Mouse (Mus musculus): Measurements from ENCODE around the gene Ptprq. TPM values are rescaled to one million over a fixed set of nuclear protein-coding genes. Genes with fewer than 3 reads are reported as not detected.

Ptprq gene
- polyA plus RNA-seq, 1 experiment from 2014 or later, result 0.10 TPM

GRCm38 (mm10) chr10:107734327-107734726 is 14.5 kb upstream of the Ptprq start:
- H3K9ac ChIP-seq (replicated peaks; ENCODE audit: low read length), result no peak overlapping the region
- no peaks in the 10 kb centered on the region for H3K9me3 ChIP-seq (ENCODE audit: low read length)
- no peak for ATAC-seq (ENCODE audit: low FRiP score, low TSS enrichment)
- H3K27me3 ChIP-seq (ENCODE audit: insufficient read depth, low read length), result no peaks in the 10 kb centered on the region
- H3K27ac ChIP-seq (ENCODE audit: low read length), result no peak overlapping the region
- H3K4me2 ChIP-seq (replicated peaks; ENCODE audit: low read depth, low read length), result no peak overlapping the region
- H3K4me3 ChIP-seq (ENCODE audit: low read length), result no peak overlapping the region
- H3K4me1 ChIP-seq (ENCODE audit: insufficient read depth, low read length), result no peaks in the 10 kb centered on the region
- H3K36me3 ChIP-seq (ENCODE audit: insufficient read depth, low read length), result no peaks in the 10 kb centered on the region

GRCm38 (mm10) chr10:107725631-107726030 is 5.8 kb upstream of the Ptprq start:
- H3K4me1 ChIP-seq (ENCODE audit: insufficient read depth, low read length), result no peaks in the 10 kb centered on the region
- H3K27ac ChIP-seq (ENCODE audit: low read length), result no peak overlapping the region
- no peaks in the 10 kb centered on the region for H3K9me3 ChIP-seq (ENCODE audit: low read length)
- H3K4me2 ChIP-seq (replicated peaks; ENCODE audit: low read depth, low read length), result no peak overlapping the region
- H3K4me3 ChIP-seq (ENCODE audit: low read length), result no peak overlapping the region
- ATAC-seq (ENCODE audit: low FRiP score, low TSS enrichment), result no peak
- 67% methylated on average over 7 of the region's 7 CpGs for WGBS
- no peaks in the 10 kb centered on the region for H3K27me3 ChIP-seq (ENCODE audit: insufficient read depth, low read length)
- H3K36me3 ChIP-seq (ENCODE audit: insufficient read depth, low read length), result no peaks in the 10 kb centered on the region
- no peak overlapping the region for H3K9ac ChIP-seq (replicated peaks; ENCODE audit: low read length)

GRCm38 (mm10) chr10:107704443-107704842 is 15.4 kb downstream of the Ptprq start:
- no peaks in the 10 kb centered on the region for H3K36me3 ChIP-seq (ENCODE audit: insufficient read depth, low read length)
- no peak overlapping the region for H3K4me3 ChIP-seq (ENCODE audit: low read length)
- no peak for ATAC-seq (ENCODE audit: low FRiP score, low TSS enrichment)
- no peaks in the 10 kb centered on the region for H3K27me3 ChIP-seq (ENCODE audit: insufficient read depth, low read length)
- H3K27ac ChIP-seq (ENCODE audit: low read length), result no peak overlapping the region
- no peak overlapping the region for H3K4me2 ChIP-seq (replicated peaks; ENCODE audit: low read depth, low read length)
- H3K4me1 ChIP-seq (ENCODE audit: insufficient read depth, low read length), result no peaks in the 10 kb centered on the region
- no peak overlapping the region for H3K9ac ChIP-seq (replicated peaks; ENCODE audit: low read length)
- no peaks in the 10 kb centered on the region for H3K9me3 ChIP-seq (ENCODE audit: low read length)
- 45% methylated on average over 3 of the region's 3 CpGs for WGBS

- no peaks in the 10 kb centered on the region for H3K27me3 ChIP-seq (ENCODE audit: insufficient read depth, low read length)
- no peak overlapping the region for H3K4me3 ChIP-seq (ENCODE audit: low read length)
- ATAC-seq (ENCODE audit: low FRiP score, low TSS enrichment), result no peak
- no peak overlapping the region for H3K27ac ChIP-seq (ENCODE audit: low read length)
- no peak overlapping the region for H3K9ac ChIP-seq (replicated peaks; ENCODE audit: low read length)
- no peaks in the 10 kb centered on the region for H3K36me3 ChIP-seq (ENCODE audit: insufficient read depth, low read length)
- H3K9me3 ChIP-seq (ENCODE audit: low read length), result no peaks in the 10 kb centered on the region
- WGBS, result 82% methylated on average over 3 of the region's 3 CpGs
- H3K4me2 ChIP-seq (replicated peaks; ENCODE audit: low read depth, low read length), result no peak overlapping the region
- H3K4me1 ChIP-seq (ENCODE audit: insufficient read depth, low read length), result no peaks in the 10 kb centered on the region
These were observed 18.9 kb downstream of the Ptprq start for GRCm38 (mm10) chr10:107700944-107701343.

- Histone ChIP-seq H3K36me3 (ENCODE audit: insufficient read depth, low read length) (no peaks in the 10 kb centered on the region), H3K4me3 (ENCODE audit: low read length) (no peak overlapping the region), H3K4me2 (replicated peaks; ENCODE audit: low read depth, low read length) (no peak overlapping the region), H3K27me3 (ENCODE audit: insufficient read depth, low read length) (no peaks in the 10 kb centered on the region), H3K9ac (replicated peaks; ENCODE audit: low read length) (no peak overlapping the region), H3K4me1 (ENCODE audit: insufficient read depth, low read length) (no peaks in the 10 kb centered on the region), H3K27ac (ENCODE audit: low read length) (no peak overlapping the region), H3K9me3 (ENCODE audit: low read length) (no peaks in the 10 kb centered on the region)
- no peak for ATAC-seq (ENCODE audit: low FRiP score, low TSS enrichment)
- 73% methylated on average over 2 of the region's 2 CpGs for WGBS
These were observed 21.1 kb downstream of the Ptprq start for GRCm38 (mm10) chr10:107698716-107699115.

GRCm38 (mm10) chr10:107697177-107697576 is 22.7 kb downstream of the Ptprq start:
- Histone ChIP-seq H3K4me3 (ENCODE audit: low read length) (no peak overlapping the region), H3K27ac (ENCODE audit: low read length) (no peak overlapping the region), H3K4me2 (replicated peaks; ENCODE audit: low read depth, low read length) (no peak overlapping the region), H3K9me3 (ENCODE audit: low read length) (no peaks in the 10 kb centered on the region), H3K9ac (replicated peaks; ENCODE audit: low read length) (no peak overlapping the region), H3K27me3 (ENCODE audit: insufficient read depth, low read length) (no peaks in the 10 kb centered on the region), H3K36me3 (ENCODE audit: insufficient read depth, low read length) (no peaks in the 10 kb centered on the region), H3K4me1 (ENCODE audit: insufficient read depth, low read length) (no peaks in the 10 kb centered on the region)
- WGBS, result 78% methylated on average over 5 of the region's 5 CpGs
- ATAC-seq (ENCODE audit: low FRiP score, low TSS enrichment), result no peak

GRCm38 (mm10) chr10:107687382-107687781 is 32.5 kb downstream of the Ptprq start:
- Histone ChIP-seq H3K4me3 (ENCODE audit: low read length) (no peak overlapping the region), H3K4me1 (ENCODE audit: insufficient read depth, low read length) (no peaks in the 10 kb centered on the region), H3K27ac (ENCODE audit: low read length) (no peak overlapping the region), H3K9me3 (ENCODE audit: low read length) (no peaks in the 10 kb centered on the region), H3K36me3 (ENCODE audit: insufficient read depth, low read length) (no peaks in the 10 kb centered on the region), H3K9ac (replicated peaks; ENCODE audit: low read length) (no peak overlapping the region), H3K4me2 (replicated peaks; ENCODE audit: low read depth, low read length) (no peak overlapping the region), H3K27me3 (ENCODE audit: insufficient read depth, low read length) (no peaks in the 10 kb centered on the region)
- 63% methylated on average over 6 of the region's 6 CpGs for WGBS
- ATAC-seq (ENCODE audit: low FRiP score, low TSS enrichment), result no peak

GRCm38 (mm10) chr10:107675994-107676393 is 43.9 kb downstream of the Ptprq start:
- H3K9ac ChIP-seq (replicated peaks; ENCODE audit: low read length), result no peak overlapping the region

GRCm38 (mm10) chr10:107668374-107669094 is 51.3 kb downstream of the Ptprq start:
- no peak for ATAC-seq (ENCODE audit: low FRiP score, low TSS enrichment)
- Histone ChIP-seq H3K4me1 (ENCODE audit: insufficient read depth, low read length) (no peaks in the 10 kb centered on the region), H3K27ac (ENCODE audit: low read length) (no peak overlapping the region), H3K4me2 (replicated peaks; ENCODE audit: low read depth, low read length) (no peak overlapping the region), H3K36me3 (ENCODE audit: insufficient read depth, low read length) (no peaks in the 10 kb centered on the region), H3K9me3 (ENCODE audit: low read length) (no peaks in the 10 kb centered on the region), H3K27me3 (ENCODE audit: insufficient read depth, low read length) (no peaks in the 10 kb centered on the region), H3K4me3 (ENCODE audit: low read length) (no peak overlapping the region), H3K9ac (replicated peaks; ENCODE audit: low read length) (no peak overlapping the region)
- 71% methylated on average over 4 of the region's 4 CpGs for WGBS

More at GRCm38 (mm10) chr10:107675994-107676393, 43.9 kb downstream of the Ptprq start:
- no peaks in the 10 kb centered on the region for H3K9me3 ChIP-seq (ENCODE audit: low read length)
- no peaks in the 10 kb centered on the region for H3K27me3 ChIP-seq (ENCODE audit: insufficient read depth, low read length)
- ATAC-seq (ENCODE audit: low FRiP score, low TSS enrichment), result no peak
- no peaks in the 10 kb centered on the region for H3K4me1 ChIP-seq (ENCODE audit: insufficient read depth, low read length)
- no peaks in the 10 kb centered on the region for H3K36me3 ChIP-seq (ENCODE audit: insufficient read depth, low read length)
- WGBS, result 63% methylated on average over 1 of the region's 1 CpGs
- H3K4me2 ChIP-seq (replicated peaks; ENCODE audit: low read depth, low read length), result no peak overlapping the region
- H3K27ac ChIP-seq (ENCODE audit: low read length), result no peak overlapping the region
- no peak overlapping the region for H3K4me3 ChIP-seq (ENCODE audit: low read length)

- Histone ChIP-seq H3K36me3 (ENCODE audit: insufficient read depth, low read length) (no peaks in the 10 kb centered on the region), H3K9me3 (ENCODE audit: low read length) (no peaks in the 10 kb centered on the region), H3K4me3 (ENCODE audit: low read length) (no peak overlapping the region), H3K4me2 (replicated peaks; ENCODE audit: low read depth, low read length) (no peak overlapping the region), H3K27ac (ENCODE audit: low read length) (no peak overlapping the region), H3K4me1 (ENCODE audit: insufficient read depth, low read length) (no peaks in the 10 kb centered on the region), H3K9ac (replicated peaks; ENCODE audit: low read length) (no peak overlapping the region), H3K27me3 (ENCODE audit: insufficient read depth, low read length) (no peaks in the 10 kb centered on the region)
- 62% methylated on average over 5 of the region's 5 CpGs for WGBS
- no peak for ATAC-seq (ENCODE audit: low FRiP score, low TSS enrichment)
These were observed 57.3 kb downstream of the Ptprq start for GRCm38 (mm10) chr10:107662372-107663065.
